Mouse (Mus musculus) kidney, embryonic 15.5 days (tissue): Measurements from ENCODE around the gene Cadm4. TPM values are rescaled to one million over a fixed set of nuclear protein-coding genes. Genes with fewer than 3 reads are reported as not detected.

Source experiments
- ATAC-seq: fragments of 200-750 bp; cut with Nextera tagmentation; replicated peaks from 2 replicates; pipeline ENCODE4 v1.8.0; 2017; ENCODE audit warnings: moderate TSS enrichment; ENCODE audit not compliant: low FRiP score
- H3K27ac ChIP-seq: fragments of 300-500 bp; sonication (generic); 2 replicates; pipeline ENCODE4 v1.5.1; 2015; ENCODE audit warnings: mild to moderate bottlenecking, inconsistent platforms
- H3K27me3 ChIP-seq: fragments of 300-500 bp; sonication (generic); 2 replicates; pipeline ENCODE4 v1.6.1; 2015; ENCODE audit warnings: inconsistent platforms
- H3K36me3 ChIP-seq: fragments of 300-500 bp; sonication (generic); 2 replicates; pipeline ENCODE4 v1.6.1; 2015; ENCODE audit warnings: inconsistent platforms
- H3K4me1 ChIP-seq: fragments of 300-500 bp; sonication (generic); 2 replicates; pipeline ENCODE4 v1.6.1; 2015; ENCODE audit warnings: inconsistent platforms
- H3K4me2 ChIP-seq: fragments of 300-500 bp; sonication (generic); 2 replicates; pipeline ENCODE4 v1.6.1; 2015; ENCODE audit warnings: moderate library complexity, mild to moderate bottlenecking, inconsistent platforms
- H3K4me3 ChIP-seq: fragments of 300-500 bp; sonication (generic); replicated peaks from 2 replicates; pipeline ENCODE4 v1.5.1; 2015; ENCODE audit warnings: mild to moderate bottlenecking, inconsistent platforms
- H3K9ac ChIP-seq: fragments of 300-500 bp; sonication (generic); 2 replicates; pipeline ENCODE4 v1.6.1; 2015; ENCODE audit warnings: mild to moderate bottlenecking, inconsistent platforms
- H3K9me3 ChIP-seq: fragments of 300-500 bp; sonication (generic); replicated peaks from 2 replicates; pipeline ENCODE4 v1.6.1; 2016; ENCODE audit warnings: inconsistent platforms
- WGBS: fragments of 180-500 bp; shearing (Covaris S2); methylation state at CpG from one replicate; pipeline ENCODE4 v1.1.7; 2015; ENCODE audit warnings: mixed read lengths; 5-methylcytosine and 5-hydroxymethylcytosine counted together
- polyA plus RNA-seq: library from polyadenylated mRNA; unstranded; fragments of >200 nt; fragmentation: Nextera tagmentation; extraction: Ambion mirVana; gene quantifications from 2 replicates; pipeline ENCODE4 v1.2.1, GENCODE M21; 2015

The Cadm4 gene
- polyA plus RNA-seq, 1 experiment from 2014 or later = 6.8 TPM

GRCm38 (mm10) chr7:24470356-24470755 is 11.5 kb upstream of the Cadm4 start:
- 0 out of 2 replicates have a peak, but pooled peaks cover 3% of the 10 kb centered on the region for H3K4me1 ChIP-seq
- H3K4me3 ChIP-seq = no peak overlapping the region
- WGBS = 95% methylated on average over 7 of the region's 7 CpGs
- 0 out of 2 replicates have a peak, but pooled peaks have one; percentile 4 for ATAC-seq
- H3K27me3 ChIP-seq = no peaks in the 10 kb centered on the region
- H3K27ac ChIP-seq = no peak overlapping the region
- no peaks in the 10 kb centered on the region for H3K9me3 ChIP-seq
- H3K4me2 ChIP-seq = no peak overlapping the region
- H3K9ac ChIP-seq = no peak overlapping the region
- H3K36me3 ChIP-seq = peaks cover 26% of the 10 kb centered on the region

DNA sequence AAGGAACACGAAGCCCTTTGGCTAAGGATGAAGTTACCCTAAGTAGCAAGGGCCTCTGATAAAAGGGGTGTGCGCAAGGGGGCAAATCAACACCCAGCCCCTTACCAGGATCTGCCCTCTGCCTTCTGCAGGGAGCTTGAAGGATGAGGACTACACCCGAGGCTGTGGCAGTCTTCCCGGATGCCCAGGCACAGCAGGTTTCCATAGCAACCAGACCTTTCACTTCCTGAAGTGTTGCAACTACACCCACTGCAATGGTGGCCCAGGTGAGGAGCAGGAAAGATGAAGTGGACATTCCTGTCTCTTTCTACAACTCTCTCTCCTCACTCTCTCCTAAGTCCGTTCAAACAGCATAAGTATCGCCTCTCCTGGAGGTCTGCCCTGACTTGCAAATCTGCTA is 9.4 kb upstream of the Cadm4 start:
- H3K9ac ChIP-seq = no peak overlapping the region
- 0 out of 2 replicates have a peak, but pooled peaks cover 3% of the 10 kb centered on the region for H3K4me1 ChIP-seq
- peaks cover 20% of the 10 kb centered on the region for H3K36me3 ChIP-seq
- no peaks in the 10 kb centered on the region for H3K9me3 ChIP-seq
- no peak overlapping the region for H3K4me2 ChIP-seq
- H3K4me3 ChIP-seq = no peak overlapping the region
- ATAC-seq = no peak
- H3K27me3 ChIP-seq = no peaks in the 10 kb centered on the region
- 85% methylated on average over 6 of the region's 6 CpGs for WGBS
- H3K27ac ChIP-seq = no peak overlapping the region

- H3K4me1 ChIP-seq = 0 out of 2 replicates have a peak, but pooled peaks cover 3% of the 10 kb centered on the region
- H3K27me3 ChIP-seq = no peaks in the 10 kb centered on the region
- H3K4me2 ChIP-seq = no peak overlapping the region
- no peak for ATAC-seq
- no peak overlapping the region for H3K9ac ChIP-seq
- no peak overlapping the region for H3K4me3 ChIP-seq
- no peaks in the 10 kb centered on the region for H3K9me3 ChIP-seq
- no peak overlapping the region for H3K27ac ChIP-seq
- peaks cover 19% of the 10 kb centered on the region for H3K36me3 ChIP-seq
- 77% methylated on average over 7 of the region's 7 CpGs for WGBS
Observed at GRCm38 (mm10) chr7:24472937-24473336, 8.9 kb upstream of the Cadm4 start.

GRCm38 (mm10) chr7:24473913-24474529 is 7.8 kb upstream of the Cadm4 start:
- H3K9me3 ChIP-seq = no peaks in the 10 kb centered on the region
- WGBS = 54% methylated on average over 10 of the region's 10 CpGs
- 0 out of 2 replicates have a peak, but pooled peaks cover 3% of the 10 kb centered on the region for H3K4me1 ChIP-seq
- H3K9ac ChIP-seq = no peak overlapping the region
- H3K27ac ChIP-seq = no peak overlapping the region
- H3K36me3 ChIP-seq = peaks cover 15% of the 10 kb centered on the region
- no peak overlapping the region for H3K4me2 ChIP-seq
- no peaks in the 10 kb centered on the region for H3K27me3 ChIP-seq
- no peak overlapping the region for H3K4me3 ChIP-seq
- ATAC-seq = no peak

GRCm38 (mm10) chr7:24474811-24475506 is 6.9 kb upstream of the Cadm4 start:
- Histone ChIP-seq H3K4me1 (0 out of 2 replicates have a peak, but pooled peaks cover 3% of the 10 kb centered on the region), H3K4me2 (no peak overlapping the region), H3K27me3 (peaks cover 2% of the 10 kb centered on the region; the same call in 1 of the 2 replicates), H3K9ac (no peak overlapping the region), H3K4me3 (no peak overlapping the region), H3K27ac (no peak overlapping the region), H3K36me3 (peaks cover 13% of the 10 kb centered on the region; the same call in 1 of the 2 replicates), H3K9me3 (no peaks in the 10 kb centered on the region)
- no peak for ATAC-seq
- 51% methylated on average over 21 of the region's 21 CpGs for whole genome bisulfite sequencing

GRCm38 (mm10) chr7:24476338-24476737 is 5.5 kb upstream of the Cadm4 start:
- H3K9ac ChIP-seq = no peak overlapping the region
- 79% methylated on average over 8 of the region's 8 CpGs for WGBS
- peaks cover 15% of the 10 kb centered on the region for H3K4me1 ChIP-seq
- no peak overlapping the region for H3K27ac ChIP-seq
- H3K4me2 ChIP-seq = no peak overlapping the region
- H3K36me3 ChIP-seq = peaks cover 13% of the 10 kb centered on the region; the same call in 1 of the 2 replicates
- H3K27me3 ChIP-seq = peaks cover 15% of the 10 kb centered on the region; the same call in 1 of the 2 replicates
- H3K9me3 ChIP-seq = no peaks in the 10 kb centered on the region
- no peak overlapping the region for H3K4me3 ChIP-seq
- no peak for ATAC-seq

- ATAC-seq = no peak
Observed at GRCm38 (mm10) chr7:24476856-24477255, 5.0 kb upstream of the Cadm4 start.

DNA sequence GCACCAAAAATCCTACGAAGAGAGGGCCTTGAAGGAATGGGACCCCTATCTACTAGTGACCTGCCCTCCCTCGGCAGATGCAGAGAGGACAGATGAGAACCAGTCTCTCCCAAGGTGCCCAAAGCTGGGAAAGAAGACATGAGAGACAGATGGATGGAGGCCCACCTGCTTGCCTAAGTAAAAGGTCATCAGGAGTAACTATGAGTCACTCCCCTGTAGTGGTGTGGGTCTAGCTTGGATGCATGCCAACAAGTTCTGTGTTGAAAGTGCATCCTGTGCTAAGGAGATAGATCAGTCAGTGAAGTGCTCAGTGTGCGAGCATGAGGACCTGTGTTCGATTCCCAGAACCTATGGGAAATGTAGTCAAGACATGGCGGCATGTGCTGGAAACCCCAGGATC is 2.9 kb upstream of the Cadm4 start:
- H3K36me3 ChIP-seq = no peaks in the 10 kb centered on the region
- 78% methylated on average over 5 of the region's 5 CpGs for WGBS
- no peak for ATAC-seq
- no peak overlapping the region for H3K27ac ChIP-seq
- no peak overlapping the region for H3K4me3 ChIP-seq
- H3K9me3 ChIP-seq = no peaks in the 10 kb centered on the region
- H3K27me3 ChIP-seq = peaks cover 34% of the 10 kb centered on the region; the same call in 1 of the 2 replicates
- H3K9ac ChIP-seq = no peak overlapping the region
- peaks cover 25% of the 10 kb centered on the region for H3K4me1 ChIP-seq
- no peak overlapping the region for H3K4me2 ChIP-seq

More at GRCm38 (mm10) chr7:24476856-24477255, 5.0 kb upstream of the Cadm4 start:
- no peak overlapping the region for H3K4me2 ChIP-seq
- peaks cover 18% of the 10 kb centered on the region for H3K4me1 ChIP-seq
- WGBS = 78% methylated on average over 7 of the region's 7 CpGs
- H3K9me3 ChIP-seq = no peaks in the 10 kb centered on the region
- no peak overlapping the region for H3K4me3 ChIP-seq
- H3K9ac ChIP-seq = no peak overlapping the region
- H3K27me3 ChIP-seq = peaks cover 19% of the 10 kb centered on the region; the same call in 1 of the 2 replicates
- H3K27ac ChIP-seq = no peak overlapping the region
- H3K36me3 ChIP-seq = peaks cover 10% of the 10 kb centered on the region; the same call in 1 of the 2 replicates

- H3K9me3 ChIP-seq = no peaks in the 10 kb centered on the region
- no peak overlapping the region for H3K9ac ChIP-seq
- peaks cover 41% of the 10 kb centered on the region; the same call in 1 of the 2 replicates for H3K27me3 ChIP-seq
- ATAC-seq = no peak
- 90% methylated on average over 2 of the region's 2 CpGs for WGBS
- no peaks in the 10 kb centered on the region for H3K36me3 ChIP-seq
- no peak overlapping the region for H3K27ac ChIP-seq
- no peak overlapping the region for H3K4me2 ChIP-seq
- no peak overlapping the region for H3K4me3 ChIP-seq
- H3K4me1 ChIP-seq = peaks cover 22% of the 10 kb centered on the region
Observed at GRCm38 (mm10) chr7:24479685-24480084, 2.1 kb upstream of the Cadm4 start.

DNA sequence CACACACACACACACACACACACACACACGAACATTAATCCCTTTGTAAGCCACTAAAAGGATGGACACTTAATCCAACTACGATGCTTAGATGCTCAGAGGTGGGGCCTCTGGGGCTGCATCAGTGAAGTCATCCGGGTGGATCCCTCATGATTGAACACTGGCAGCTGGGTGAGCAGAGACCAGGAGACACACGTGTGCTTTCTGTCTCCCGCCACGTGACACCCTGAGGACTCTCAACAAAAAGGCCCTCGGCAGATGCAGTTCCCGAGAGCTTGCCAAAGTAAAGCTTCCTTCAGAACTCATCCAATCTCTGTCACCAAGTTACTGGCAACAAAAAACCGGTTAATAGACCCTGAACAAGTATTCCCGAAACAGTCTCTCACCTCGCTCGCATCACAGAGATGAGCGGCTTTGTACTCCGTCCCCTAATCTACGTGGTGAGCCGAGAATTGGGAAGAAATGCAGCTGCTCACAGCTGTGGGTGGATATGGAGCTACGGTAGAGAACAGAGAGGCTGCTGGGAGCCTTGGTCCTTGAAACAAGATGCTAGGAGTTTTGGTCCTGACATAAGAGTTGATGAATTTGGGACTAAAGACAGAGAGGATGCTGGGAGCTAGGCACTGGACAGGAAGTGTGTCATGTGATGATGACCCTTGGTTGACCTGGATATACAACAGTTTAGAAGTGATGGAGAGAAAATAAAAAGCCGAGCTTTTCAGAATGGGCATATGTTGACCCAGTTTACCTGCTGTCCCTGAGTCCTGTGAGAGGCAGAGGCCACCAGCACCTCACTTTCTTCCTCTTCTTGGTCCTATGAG is 1.5 kb upstream of the Cadm4 start:
- peaks cover 41% of the 10 kb centered on the region; the same call in 1 of the 2 replicates for H3K27me3 ChIP-seq
- peaks cover 22% of the 10 kb centered on the region for H3K4me1 ChIP-seq
- H3K4me2 ChIP-seq = no peak overlapping the region
- no peak overlapping the region for H3K4me3 ChIP-seq
- no peaks in the 10 kb centered on the region for H3K9me3 ChIP-seq
- H3K27ac ChIP-seq = no peak overlapping the region
- WGBS = 56% methylated on average over 18 of the region's 18 CpGs
- ATAC-seq = no peak
- no peak overlapping the region for H3K9ac ChIP-seq
- H3K36me3 ChIP-seq = no peaks in the 10 kb centered on the region

DNA sequence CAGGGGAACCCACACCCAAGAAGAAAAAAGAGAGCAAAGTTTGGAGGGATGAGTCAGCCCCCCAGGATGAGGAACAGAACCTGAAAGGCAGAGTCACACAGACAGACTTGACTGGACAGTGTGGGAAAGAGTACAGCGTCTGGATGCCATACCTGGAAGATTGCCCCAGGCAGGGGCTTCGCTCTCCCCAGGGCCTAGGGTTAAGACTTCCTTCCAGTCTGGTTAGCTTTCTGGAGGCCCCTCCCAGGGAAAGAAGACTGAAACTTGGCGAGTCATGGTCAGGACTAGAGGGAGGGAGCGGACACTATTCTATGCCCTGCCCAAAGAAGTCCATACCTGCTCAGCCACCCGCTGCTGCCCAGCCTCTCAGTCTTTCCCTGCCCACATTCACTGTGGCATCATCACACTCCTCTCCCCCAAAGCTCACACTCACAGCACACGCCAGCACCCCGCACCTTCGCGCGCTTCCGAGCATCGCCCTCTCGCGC is 793 bp upstream of the Cadm4 start:
- 11% methylated on average over 14 of the region's 14 CpGs for WGBS
- Histone ChIP-seq H3K27ac (no peak overlapping the region), H3K4me3 (peak overlapping the region; percentile 74), H3K9me3 (no peaks in the 10 kb centered on the region), H3K4me1 (peaks cover 22% of the 10 kb centered on the region), H3K36me3 (no peaks in the 10 kb centered on the region), H3K27me3 (peaks cover 41% of the 10 kb centered on the region; the same call in 1 of the 2 replicates), H3K9ac (peak overlapping the region; percentile 64), H3K4me2 (peak overlapping the region; percentile 95)
- peak; percentile 33 for ATAC-seq
